Mouse (Mus musculus) MEL-GATA-1-ER (cell line): ENCODE data around the gene Rasl10b.

Experiments used
- DNase-seq: peaks from one replicate; pipeline ENCODE4 v3.0.0-alpha.2; 2012; ENCODE audit warnings: low read depth; ENCODE audit errors: extremely low read depth

Rasl10b gene

DNA sequence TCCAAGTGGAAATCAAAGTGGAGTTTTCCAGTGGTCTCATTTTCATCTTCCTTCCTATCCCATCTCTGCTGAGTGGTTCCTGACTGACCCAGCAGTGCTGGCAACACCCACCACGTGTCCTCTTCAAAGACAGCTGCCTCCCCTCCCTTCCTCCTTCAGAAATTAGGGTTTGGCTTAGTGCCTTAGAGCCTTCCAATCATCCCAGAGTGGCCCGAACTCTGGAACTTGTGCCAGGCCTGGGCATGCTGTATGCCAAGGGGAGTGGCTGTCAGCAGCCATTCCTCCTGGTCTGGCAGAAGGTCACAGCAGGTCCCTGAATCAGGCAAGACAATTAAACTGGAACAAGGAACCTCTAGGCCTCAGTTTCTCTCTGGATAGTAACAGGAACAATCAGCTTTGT lies 57.0 kb downstream of the Rasl10b start:
- DNase-seq, result no peak

DNA sequence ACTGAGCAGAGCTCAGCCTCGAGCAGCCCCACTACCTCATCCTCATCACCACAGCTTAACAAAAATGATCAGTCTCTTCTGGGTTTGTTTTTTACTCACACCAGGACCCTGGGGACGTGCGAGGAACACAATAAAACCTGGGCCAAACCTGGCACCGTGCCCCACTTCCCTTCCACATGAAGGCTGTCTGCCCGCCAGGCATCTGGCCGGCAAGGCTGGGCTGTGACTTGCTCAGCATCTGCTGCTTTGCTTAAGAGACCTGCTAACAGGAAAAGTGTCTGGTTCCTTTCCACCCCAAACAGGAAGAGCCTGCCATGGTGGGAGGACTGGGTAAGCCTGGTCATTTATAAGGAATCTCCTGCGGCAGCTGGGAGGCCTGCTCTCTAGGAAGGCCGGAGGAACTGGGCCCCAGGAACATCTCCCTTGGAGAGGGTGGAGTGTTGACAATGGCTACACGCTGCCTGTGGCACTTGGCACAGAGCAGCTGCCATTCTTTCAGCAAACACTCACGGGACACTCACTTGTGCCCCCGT lies 58.2 kb downstream of the Rasl10b start:
- DNase-seq, result no peak

- DNase-seq, result no peak
Measured at GRCm38 (mm10) chr11:83468765-83469164, 59.8 kb downstream of the Rasl10b start.
